Mouse (Mus musculus) MEL (cell line): ENCODE data around the gene Ica1l.

ENCODE experiments used
- CHD1 ChIP-seq: IDR thresholded peaks from 2 replicates; pipeline ENCODE4 v1.6.1; 2012; ENCODE audit warnings: low read depth, mild to moderate bottlenecking, inconsistent platforms, low read length, improper control_type of control experiment
- CTCF ChIP-seq, 3 experiments: IDR thresholded peaks in 2 of 3; conservative IDR thresholded peaks in 1 of 3; 2 replicates each; pipeline ENCODE4 v1.5.1; 2011 to 2012; ENCODE audit warnings: low read length in 3 of 3, low read depth in 2 of 3, mild to moderate bottlenecking in 2 of 3, improper control_type of control experiment in 1 of 3, inconsistent platforms in 1 of 3, mixed read lengths in 1 of 3, moderate library complexity in 1 of 3; ENCODE audit not compliant: control insufficient read depth in 1 of 3, insufficient read depth in 1 of 3, poor library complexity in 1 of 3, severe bottlenecking in 1 of 3
- MYC ChIP-seq: IDR thresholded peaks from 2 replicates; pipeline ENCODE4 v1.6.1; 2011; ENCODE audit warnings: low read depth, mild to moderate bottlenecking, low read length, improper control_type of control experiment, moderate library complexity
- POLR2AphosphoS2 ChIP-seq: IDR thresholded peaks from 2 replicates; pipeline ENCODE4 v1.6.1; 2011; ENCODE audit warnings: low read length, improper control_type of control experiment
- RCOR1 ChIP-seq: IDR thresholded peaks from 2 replicates; pipeline ENCODE4 v1.6.1; 2012; ENCODE audit warnings: low read depth, mild to moderate bottlenecking, inconsistent platforms, low read length, improper control_type of control experiment

DNA sequence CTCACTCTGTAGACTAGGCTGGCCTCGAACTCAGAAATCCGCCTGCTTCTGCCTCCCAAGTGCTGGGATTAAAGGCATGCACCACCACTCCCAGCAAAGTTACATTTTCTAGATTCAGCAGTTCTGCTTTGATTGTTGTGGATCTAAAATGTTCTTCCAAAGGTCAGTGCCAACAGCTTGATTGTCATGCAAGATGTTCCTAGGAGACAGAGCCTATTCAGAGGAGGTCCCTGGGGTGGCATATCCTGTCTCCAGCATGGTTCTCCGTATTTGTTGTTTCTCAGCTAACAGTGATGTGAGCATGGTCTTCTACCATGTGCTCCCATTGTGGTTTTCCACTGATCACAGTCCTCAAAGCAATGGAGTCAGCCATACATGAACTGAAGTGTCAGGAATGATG lies 13.3 kb upstream of the Ica1l start:
- no peak for TF ChIP-seq CTCF (IDR thresholded peaks at IDR 0.05 in 2 of 3, conservative IDR thresholded peaks at IDR 0.05 in 1 of 3; ENCODE audit: control insufficient read depth in 1 of 3, insufficient read depth in 1 of 3, low read depth in 2 of 3, low read length in 3 of 3, poor library complexity in 1 of 3, severe bottlenecking in 1 of 3)
- TF ChIP-seq RCOR1 = no peak
- TF ChIP-seq CHD1 = no peak
- TF ChIP-seq POLR2AphosphoS2 = no peak
- no peak for TF ChIP-seq MYC
